Mouse (Mus musculus): Measurements from ENCODE around the gene Samhd1.
"Not testable (repeated sequence)": the region's sequence is repeated elsewhere in the genome, so short reads cannot be mapped to it uniquely, and the experiment has no call there.

Samhd1 gene

GRCm38 (mm10) chr2:157135014-157135413 is at the start of gene Samhd1:
Samhd1 (minus strand) TSS chr2:157135265.
- DNase-seq (ENCODE audit: low read depth, low spot score): peak; percentile 95

- DNase-seq (ENCODE audit: low read depth, low spot score): no peak
Observed at GRCm38 (mm10) chr2:157178167-157178566, 43.1 kb upstream of the Samhd1 start.

- no peak for DNase-seq (ENCODE audit: low read depth, low spot score)
Observed at GRCm38 (mm10) chr2:157176248-157176647, 41.2 kb upstream of the Samhd1 start.

GRCm38 (mm10) chr2:157174416-157174815 is 39.4 kb upstream of the Samhd1 start:
- DNase-seq (ENCODE audit: low read depth, low spot score): peak; percentile 28

GRCm38 (mm10) chr2:157173555-157173954 is 38.5 kb upstream of the Samhd1 start:
- no peak for DNase-seq (ENCODE audit: low read depth, low spot score)

- DNase-seq (ENCODE audit: low read depth, low spot score): no peak
Observed at GRCm38 (mm10) chr2:157172984-157173383, 37.9 kb upstream of the Samhd1 start.

GRCm38 (mm10) chr2:157170626-157171025 is 35.6 kb upstream of the Samhd1 start:
- no peak for DNase-seq (ENCODE audit: low read depth, low spot score)

GRCm38 (mm10) chr2:157170166-157170565 is 35.1 kb upstream of the Samhd1 start:
- no peak for DNase-seq (ENCODE audit: low read depth, low spot score)

GRCm38 (mm10) chr2:157166371-157167080 is 31.5 kb upstream of the Samhd1 start:
- DNase-seq (ENCODE audit: low read depth, low spot score): no peak

GRCm38 (mm10) chr2:157165312-157166224 is 30.5 kb upstream of the Samhd1 start:
- DNase-seq (ENCODE audit: low read depth, low spot score): not testable (repeated sequence)

GRCm38 (mm10) chr2:157164101-157164500 is 29.0 kb upstream of the Samhd1 start:
- no peak for DNase-seq (ENCODE audit: low read depth, low spot score)

GRCm38 (mm10) chr2:157156079-157156478 is 21.0 kb upstream of the Samhd1 start:
- no peak for DNase-seq (ENCODE audit: low read depth, low spot score)

GRCm38 (mm10) chr2:157153235-157153634 is 18.2 kb upstream of the Samhd1 start:
- DNase-seq (ENCODE audit: low read depth, low spot score): no peak

GRCm38 (mm10) chr2:157148417-157148816 is 13.4 kb upstream of the Samhd1 start:
- peak; percentile 30 for DNase-seq (ENCODE audit: low read depth, low spot score)

- DNase-seq (ENCODE audit: low read depth, low spot score): no peak
Observed at GRCm38 (mm10) chr2:157147397-157148020, 12.4 kb upstream of the Samhd1 start.

GRCm38 (mm10) chr2:157145173-157145572 is 10.1 kb upstream of the Samhd1 start:
- DNase-seq (ENCODE audit: low read depth, low spot score): no peak

GRCm38 (mm10) chr2:157144132-157144531 is 9.1 kb upstream of the Samhd1 start:
- DNase-seq (ENCODE audit: low read depth, low spot score): no peak

GRCm38 (mm10) chr2:157141962-157142361 is 6.9 kb upstream of the Samhd1 start:
- no peak for DNase-seq (ENCODE audit: low read depth, low spot score)

GRCm38 (mm10) chr2:157139251-157139802 is 4.3 kb upstream of the Samhd1 start:
- no peak for DNase-seq (ENCODE audit: low read depth, low spot score)

- DNase-seq (ENCODE audit: low read depth, low spot score): no peak
Observed at GRCm38 (mm10) chr2:157138808-157139207, 3.7 kb upstream of the Samhd1 start.

- DNase-seq (ENCODE audit: low read depth, low spot score): no peak
Observed at GRCm38 (mm10) chr2:157137959-157138731, 3.1 kb upstream of the Samhd1 start.
